Mouse (Mus musculus) R1 (cell line): ENCODE data around the gene Fyn.

ENCODE experiments used
- DNase-seq: peaks from one replicate; pipeline ENCODE4 v3.0.0-alpha.2; 2018; ENCODE audit warnings: low read depth, low spot score

Gene Fyn

DNA sequence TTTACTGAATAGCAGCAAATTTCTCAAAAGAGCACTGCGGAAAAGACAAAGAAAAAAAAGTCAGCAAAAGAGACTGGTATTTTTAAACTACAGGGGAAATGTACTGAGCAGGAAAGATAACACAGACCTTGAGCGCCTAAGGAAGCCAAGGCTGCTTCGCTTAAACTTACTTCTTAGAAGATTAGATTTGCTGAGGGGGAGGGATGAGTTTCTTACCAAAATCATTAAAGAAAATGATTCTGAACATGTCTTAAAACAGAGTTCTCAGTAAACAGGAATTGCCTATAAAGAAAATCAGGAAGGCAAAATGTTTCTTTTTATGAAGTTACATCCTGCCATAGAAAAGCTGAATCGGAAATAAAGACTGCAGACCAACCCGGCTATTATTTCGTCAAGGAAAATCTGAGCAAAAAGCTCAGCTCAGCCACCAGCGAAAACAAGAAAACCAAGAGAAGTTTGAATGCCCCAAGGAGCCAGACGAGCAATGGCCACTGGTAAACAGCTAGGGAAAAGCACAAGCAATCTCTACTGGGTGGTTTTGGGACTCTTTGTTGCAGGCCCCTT, at the start of gene Fyn:
TSS of gene Fyn (plus strand) at position 284 of the 564 bp plus-strand sequence.
- no peak for DNase-seq

GRCm38 (mm10) chr10:39320798-39321622, 47.6 kb upstream of the Fyn start:
- no peak for DNase-seq

DNA sequence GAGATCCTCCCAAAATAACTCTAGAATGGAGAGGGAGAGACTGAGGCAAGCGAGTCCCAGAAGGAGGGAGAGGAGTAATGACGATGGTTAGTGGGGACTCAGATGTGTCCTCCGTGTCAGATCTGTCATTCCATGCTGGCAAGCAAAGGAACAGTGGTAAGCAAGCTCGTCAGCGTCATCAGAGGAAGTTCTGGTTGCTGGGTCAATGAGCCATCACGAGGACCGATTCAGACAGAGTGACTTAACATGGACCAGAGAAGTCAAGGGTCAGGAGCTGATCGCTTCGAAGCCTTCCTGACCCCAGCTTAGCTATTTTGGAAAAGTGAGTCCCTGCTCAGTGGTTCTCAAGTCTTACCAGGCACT, 47.1 kb upstream of the Fyn start:
- DNase-seq = no peak

DNA sequence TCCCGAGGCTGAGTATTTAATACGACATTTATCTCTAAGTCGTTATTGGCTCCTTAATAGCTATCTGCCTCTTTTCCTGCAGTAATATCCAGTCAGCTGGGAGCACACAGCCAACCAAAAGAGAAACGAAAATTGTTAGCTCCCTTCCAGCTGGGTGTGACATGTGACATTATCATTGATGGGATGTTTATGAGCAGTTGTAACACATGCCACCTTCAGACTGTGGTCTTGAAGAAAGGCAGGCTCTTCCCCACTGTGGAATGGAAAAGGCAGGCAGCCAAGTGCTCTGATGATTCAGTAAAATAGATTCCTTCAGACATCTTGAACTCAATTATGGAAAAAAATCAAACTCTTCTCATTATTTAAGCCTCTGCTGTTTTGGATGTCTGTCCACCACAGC, 46.5 kb upstream of the Fyn start:
- no peak for DNase-seq

GRCm38 (mm10) chr10:39324291-39324690, 44.4 kb upstream of the Fyn start:
- no peak for DNase-seq

GRCm38 (mm10) chr10:39328661-39329060, 40.0 kb upstream of the Fyn start:
- no peak for DNase-seq

- no peak for DNase-seq
These were observed 34.3 kb upstream of the Fyn start for GRCm38 (mm10) chr10:39334320-39334719.

DNA sequence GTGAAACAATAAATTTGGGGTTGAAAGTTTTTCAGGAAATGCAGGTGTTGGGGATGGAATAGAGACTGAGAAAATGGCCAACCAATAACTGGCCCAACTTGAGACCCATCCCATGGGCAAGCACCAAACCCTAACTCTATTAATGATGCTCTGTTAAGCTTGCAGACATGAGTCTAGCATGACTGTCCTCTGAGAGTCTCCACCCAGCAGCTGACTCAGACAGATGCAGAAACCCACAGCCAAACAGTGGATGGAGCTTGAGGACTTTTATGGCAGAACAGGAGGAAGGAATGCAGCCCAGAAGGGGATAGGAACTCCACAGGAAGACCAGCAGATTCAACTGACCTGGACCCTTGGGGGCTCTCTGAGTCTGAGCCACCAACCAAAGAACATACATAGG, 32.8 kb upstream of the Fyn start:
- no peak for DNase-seq

GRCm38 (mm10) chr10:39339189-39339968, 29.3 kb upstream of the Fyn start:
- no peak for DNase-seq

- no peak for DNase-seq
These were observed 28.8 kb upstream of the Fyn start for GRCm38 (mm10) chr10:39339969-39340236.

GRCm38 (mm10) chr10:39343551-39343950, 25.1 kb upstream of the Fyn start:
- DNase-seq = no peak

GRCm38 (mm10) chr10:39345921-39346320, 22.7 kb upstream of the Fyn start:
- no peak for DNase-seq

GRCm38 (mm10) chr10:39349781-39350364, 18.8 kb upstream of the Fyn start:
- DNase-seq = no peak

- DNase-seq = no peak
These were observed 4.5 kb upstream of the Fyn start for GRCm38 (mm10) chr10:39364196-39364595.

GRCm38 (mm10) chr10:39369502-39369931, 862 bp downstream of the Fyn start:
- DNase-seq = peak; percentile 98

DNA sequence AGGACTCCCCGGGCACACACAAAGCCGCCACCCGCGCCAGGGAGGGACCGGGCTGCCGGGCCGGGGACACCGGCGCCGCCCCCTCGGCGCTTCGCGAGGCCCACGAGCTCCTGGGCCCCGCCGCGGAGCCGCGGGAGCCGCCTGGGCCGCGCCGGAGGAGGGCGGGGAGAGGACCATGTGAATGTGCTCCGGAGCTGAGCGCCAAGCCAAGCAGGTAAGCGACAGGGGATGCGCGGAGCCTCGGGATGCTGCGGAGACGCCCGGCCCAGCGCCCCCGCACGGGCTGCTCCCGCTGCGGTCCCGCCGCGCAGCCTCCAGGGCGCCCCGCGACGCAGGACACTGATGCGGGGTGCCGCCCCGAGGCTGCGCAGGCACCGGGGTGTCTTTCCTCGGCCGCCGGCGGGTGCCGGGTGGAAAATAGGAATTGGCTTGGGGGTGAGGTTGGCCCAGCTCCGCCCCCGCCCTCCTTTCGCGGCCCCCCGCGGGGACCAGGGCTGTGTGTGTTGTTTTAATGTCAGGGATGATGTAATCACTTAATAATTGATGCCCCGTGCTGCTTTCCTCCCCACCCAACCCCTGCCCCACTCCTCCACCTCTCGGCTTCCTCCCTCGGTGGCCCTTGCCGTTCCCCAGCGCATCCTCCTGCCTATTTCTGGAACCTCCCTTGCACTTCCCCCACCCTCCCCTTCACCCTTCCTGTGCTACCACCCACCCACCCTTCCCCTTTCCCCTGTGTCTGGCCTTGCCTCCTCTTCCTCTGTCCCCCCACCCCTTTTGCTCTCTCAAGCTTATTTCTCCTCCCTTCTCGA, 1.5 kb downstream of the Fyn start:
- peak; percentile 55 for DNase-seq

DNA sequence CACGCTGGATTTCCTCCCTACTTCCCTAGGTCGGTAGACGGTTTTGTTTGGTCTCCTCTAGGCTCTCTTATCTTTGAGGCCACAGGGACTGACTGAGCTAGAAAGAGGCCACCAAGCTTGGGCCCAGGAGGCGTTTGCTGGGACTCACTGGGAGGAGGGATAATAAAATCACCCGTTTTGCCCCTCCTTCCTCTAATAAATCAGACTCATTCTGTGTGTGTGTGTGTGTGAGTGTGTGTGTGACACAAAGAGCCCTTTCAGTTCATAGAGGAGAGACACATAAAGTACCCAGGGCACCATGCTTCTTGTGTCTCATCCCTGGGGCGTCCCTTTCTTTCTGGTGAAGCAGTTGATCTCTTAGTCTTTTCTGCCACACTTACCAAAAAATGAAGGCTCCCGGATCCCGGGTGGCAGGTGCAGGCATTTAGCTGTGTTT, 2.1 kb downstream of the Fyn start:
- DNase-seq = no peak

DNA sequence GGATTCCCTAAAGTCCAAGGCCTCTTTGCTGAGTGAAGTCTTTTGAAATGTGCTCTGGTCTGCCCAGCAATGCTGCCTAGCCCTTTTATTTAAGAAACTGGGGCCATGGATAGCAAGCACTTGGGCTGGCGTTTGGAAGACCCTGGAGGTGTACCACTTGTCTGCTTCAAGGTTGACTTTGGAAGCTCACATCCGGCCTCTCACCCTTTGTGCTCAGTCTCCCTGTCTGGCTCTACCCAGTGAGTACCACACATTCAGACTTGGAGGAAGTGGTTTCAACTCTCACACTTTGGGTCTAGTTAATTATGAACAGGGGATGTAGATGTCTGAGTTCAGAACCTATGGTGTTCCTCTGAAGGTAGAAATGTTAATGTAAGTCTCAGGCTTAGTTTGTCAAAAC, 2.8 kb downstream of the Fyn start:
- no peak for DNase-seq

- DNase-seq = no peak
These were observed 3.3 kb downstream of the Fyn start for GRCm38 (mm10) chr10:39371991-39372390.

GRCm38 (mm10) chr10:39376676-39377075, 8.0 kb downstream of the Fyn start:
- peak; percentile 13 for DNase-seq

- no peak for DNase-seq
These were observed 8.6 kb downstream of the Fyn start for GRCm38 (mm10) chr10:39377219-39377618.
